Mouse (Mus musculus): ENCODE results near the gene Aqp3. TPM values are rescaled to one million over a fixed set of nuclear protein-coding genes. Genes with fewer than 3 reads are reported as not detected.

The Aqp3 gene
- polyA plus RNA-seq, 1 experiment from 2014 or later: 12.8 TPM

- WGBS: 52% methylated on average over 3 of the region's 3 CpGs
- H3K9ac ChIP-seq (ENCODE audit: low read depth, low read length): no peak overlapping the region
These were observed 34.6 kb downstream of the Aqp3 start for GRCm38 (mm10) chr4:41063351-41063750.

GRCm38 (mm10) chr4:41057361-41057760, 40.6 kb downstream of the Aqp3 start:
- Histone ChIP-seq H3K4me1 (ENCODE audit: control insufficient read depth, insufficient read depth, low read length) (peaks cover 16% of the 10 kb centered on the region), H3K9ac (ENCODE audit: low read depth, low read length) (no peak overlapping the region), H3K4me2 (replicated peaks; ENCODE audit: low read depth, low read length) (no peak overlapping the region), H3K27ac (ENCODE audit: low read depth, low read length) (peak overlapping the region; percentile 77; the same call in 1 of the 2 replicates), H3K36me3 (ENCODE audit: control insufficient read depth, insufficient read depth, low read length) (no peaks in the 10 kb centered on the region), H3K27me3 (ENCODE audit: control insufficient read depth, insufficient read depth, low read length) (no peaks in the 10 kb centered on the region), H3K4me3 (ENCODE audit: low read length) (no peak overlapping the region), H3K9me3 (ENCODE audit: control insufficient read depth, low read length) (no peaks in the 10 kb centered on the region)
- 58% methylated on average over 8 of the region's 9 CpGs for WGBS
- ATAC-seq (ENCODE audit: low FRiP score, low TSS enrichment): no peak

More at GRCm38 (mm10) chr4:41063351-41063750, 34.6 kb downstream of the Aqp3 start:
- H3K36me3 ChIP-seq (ENCODE audit: control insufficient read depth, insufficient read depth, low read length): no peaks in the 10 kb centered on the region
- H3K9me3 ChIP-seq (ENCODE audit: control insufficient read depth, low read length): no peaks in the 10 kb centered on the region
- no peaks in the 10 kb centered on the region; the same call in 1 of the 2 replicates for H3K4me1 ChIP-seq (ENCODE audit: control insufficient read depth, insufficient read depth, low read length)
- no peak overlapping the region for H3K4me3 ChIP-seq (ENCODE audit: low read length)
- 0 out of 2 replicates have a peak, but pooled peaks have one; percentile 51 for ATAC-seq (ENCODE audit: low FRiP score, low TSS enrichment)
- no peaks in the 10 kb centered on the region for H3K27me3 ChIP-seq (ENCODE audit: control insufficient read depth, insufficient read depth, low read length)
- no peak overlapping the region for H3K4me2 ChIP-seq (replicated peaks; ENCODE audit: low read depth, low read length)
- H3K27ac ChIP-seq (ENCODE audit: low read depth, low read length): no peak overlapping the region

GRCm38 (mm10) chr4:41056742-41057332, 41.1 kb downstream of the Aqp3 start:
- Histone ChIP-seq H3K9me3 (ENCODE audit: control insufficient read depth, low read length) (no peaks in the 10 kb centered on the region), H3K27me3 (ENCODE audit: control insufficient read depth, insufficient read depth, low read length) (no peaks in the 10 kb centered on the region), H3K9ac (ENCODE audit: low read depth, low read length) (no peak overlapping the region), H3K4me2 (replicated peaks; ENCODE audit: low read depth, low read length) (no peak overlapping the region), H3K36me3 (ENCODE audit: control insufficient read depth, insufficient read depth, low read length) (no peaks in the 10 kb centered on the region), H3K4me3 (ENCODE audit: low read length) (no peak overlapping the region), H3K27ac (ENCODE audit: low read depth, low read length) (peak overlapping the region; percentile 77), H3K4me1 (ENCODE audit: control insufficient read depth, insufficient read depth, low read length) (peaks cover 16% of the 10 kb centered on the region)
- 42% methylated on average over 7 of the region's 7 CpGs for WGBS
- ATAC-seq (ENCODE audit: low FRiP score, low TSS enrichment): peak; percentile 29

- Histone ChIP-seq H3K9me3 (ENCODE audit: control insufficient read depth, low read length) (no peaks in the 10 kb centered on the region), H3K4me2 (replicated peaks; ENCODE audit: low read depth, low read length) (no peak overlapping the region), H3K36me3 (ENCODE audit: control insufficient read depth, insufficient read depth, low read length) (no peaks in the 10 kb centered on the region), H3K27ac (ENCODE audit: low read depth, low read length) (peak overlapping the region; percentile 77; the same call in 1 of the 2 replicates), H3K9ac (ENCODE audit: low read depth, low read length) (no peak overlapping the region), H3K27me3 (ENCODE audit: control insufficient read depth, insufficient read depth, low read length) (no peaks in the 10 kb centered on the region), H3K4me1 (ENCODE audit: control insufficient read depth, insufficient read depth, low read length) (peaks cover 16% of the 10 kb centered on the region), H3K4me3 (ENCODE audit: low read length) (no peak overlapping the region)
- ATAC-seq (ENCODE audit: low FRiP score, low TSS enrichment): peak; percentile 25; the same call in 1 of the 2 replicates
- WGBS: 18% methylated on average over 1 of the region's 1 CpGs
These were observed 41.7 kb downstream of the Aqp3 start for GRCm38 (mm10) chr4:41056253-41056652.

GRCm38 (mm10) chr4:41055111-41055510, 42.9 kb downstream of the Aqp3 start:
- ATAC-seq (ENCODE audit: low FRiP score, low TSS enrichment): peak; percentile 60
- no peaks in the 10 kb centered on the region for H3K36me3 ChIP-seq (ENCODE audit: control insufficient read depth, insufficient read depth, low read length)
- no peaks in the 10 kb centered on the region for H3K27me3 ChIP-seq (ENCODE audit: control insufficient read depth, insufficient read depth, low read length)
- 0 out of 2 replicates have a peak overlapping the region, but pooled peaks have one; percentile 14 for H3K9ac ChIP-seq (ENCODE audit: low read depth, low read length)
- H3K4me2 ChIP-seq (replicated peaks; ENCODE audit: low read depth, low read length): peak overlapping the region; percentile 12
- H3K9me3 ChIP-seq (ENCODE audit: control insufficient read depth, low read length): no peaks in the 10 kb centered on the region
- peak overlapping the region; percentile 62; the same call in 1 of the 2 replicates for H3K27ac ChIP-seq (ENCODE audit: low read depth, low read length)
- peaks cover 16% of the 10 kb centered on the region for H3K4me1 ChIP-seq (ENCODE audit: control insufficient read depth, insufficient read depth, low read length)
- WGBS: 18% methylated on average over 13 of the region's 13 CpGs
- no peak overlapping the region for H3K4me3 ChIP-seq (ENCODE audit: low read length)

DNA sequence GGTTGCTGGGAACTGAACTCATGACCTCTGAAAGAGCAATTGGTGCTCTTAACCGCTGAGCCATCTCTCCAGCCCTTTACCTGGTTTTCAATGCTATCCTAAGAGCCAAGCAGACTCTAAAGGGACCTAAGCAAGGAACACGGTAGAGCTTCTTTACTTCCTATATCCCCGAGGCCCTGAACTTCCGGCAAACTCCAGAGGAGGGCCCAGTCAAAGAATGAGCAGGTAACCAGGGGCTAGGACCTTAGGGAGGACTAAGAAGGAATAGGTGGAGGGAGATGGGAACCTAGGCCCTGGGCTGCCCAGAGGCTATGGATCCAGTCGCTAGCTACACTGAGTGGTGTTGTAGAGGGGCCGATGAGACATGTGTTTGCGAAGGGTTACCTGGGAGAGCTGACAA, 46.2 kb downstream of the Aqp3 start:
- H3K4me3 ChIP-seq (ENCODE audit: low read length): no peak overlapping the region
- ATAC-seq (ENCODE audit: low FRiP score, low TSS enrichment): no peak
- no peaks in the 10 kb centered on the region for H3K9me3 ChIP-seq (ENCODE audit: control insufficient read depth, low read length)
- no peak overlapping the region for H3K27ac ChIP-seq (ENCODE audit: low read depth, low read length)
- no peak overlapping the region for H3K4me2 ChIP-seq (replicated peaks; ENCODE audit: low read depth, low read length)
- no peaks in the 10 kb centered on the region for H3K27me3 ChIP-seq (ENCODE audit: control insufficient read depth, insufficient read depth, low read length)
- WGBS: 86% methylated on average over 7 of the region's 7 CpGs
- H3K4me1 ChIP-seq (ENCODE audit: control insufficient read depth, insufficient read depth, low read length): peaks cover 12% of the 10 kb centered on the region
- H3K9ac ChIP-seq (ENCODE audit: low read depth, low read length): no peak overlapping the region
- no peaks in the 10 kb centered on the region for H3K36me3 ChIP-seq (ENCODE audit: control insufficient read depth, insufficient read depth, low read length)

- Histone ChIP-seq H3K4me1 (ENCODE audit: control insufficient read depth, insufficient read depth, low read length) (peaks cover 12% of the 10 kb centered on the region), H3K27me3 (ENCODE audit: control insufficient read depth, insufficient read depth, low read length) (no peaks in the 10 kb centered on the region), H3K4me3 (ENCODE audit: low read length) (no peak overlapping the region), H3K36me3 (ENCODE audit: control insufficient read depth, insufficient read depth, low read length) (no peaks in the 10 kb centered on the region), H3K4me2 (replicated peaks; ENCODE audit: low read depth, low read length) (no peak overlapping the region; the same call in 1 of the 2 replicates), H3K9me3 (ENCODE audit: control insufficient read depth, low read length) (no peaks in the 10 kb centered on the region), H3K27ac (ENCODE audit: low read depth, low read length) (no peak overlapping the region), H3K9ac (ENCODE audit: low read depth, low read length) (peak overlapping the region; percentile 19; the same call in 1 of the 2 replicates)
- ATAC-seq (ENCODE audit: low FRiP score, low TSS enrichment): peak; percentile 21; the same call in 1 of the 2 replicates
- WGBS: 36% methylated on average over 16 of the region's 16 CpGs
These were observed 47.0 kb downstream of the Aqp3 start for GRCm38 (mm10) chr4:41050726-41051675.

DNA sequence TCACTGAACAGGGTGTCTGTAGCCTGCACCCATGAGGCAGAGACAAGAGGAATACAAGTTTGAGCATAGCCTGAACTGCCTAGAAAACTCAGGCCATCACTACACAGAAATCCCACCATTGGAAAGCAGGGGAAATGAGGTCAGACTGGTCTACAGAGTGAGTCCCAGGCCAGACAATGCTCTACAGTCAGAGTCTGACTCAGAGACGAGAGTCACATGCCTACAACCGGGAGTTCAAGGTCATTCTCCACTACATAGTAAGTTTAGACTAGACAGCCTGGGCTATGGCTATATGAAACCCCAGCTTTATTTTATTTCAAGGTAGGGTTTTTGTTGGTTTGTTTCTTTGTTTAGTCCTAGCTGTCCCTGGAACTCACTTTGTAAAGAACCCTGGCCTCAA, 49.1 kb downstream of the Aqp3 start:
- no peaks in the 10 kb centered on the region for H3K36me3 ChIP-seq (ENCODE audit: control insufficient read depth, insufficient read depth, low read length)
- no peak overlapping the region for H3K4me3 ChIP-seq (ENCODE audit: low read length)
- H3K27ac ChIP-seq (ENCODE audit: low read depth, low read length): no peak overlapping the region
- H3K4me2 ChIP-seq (replicated peaks; ENCODE audit: low read depth, low read length): no peak overlapping the region
- H3K9ac ChIP-seq (ENCODE audit: low read depth, low read length): no peak overlapping the region
- no peaks in the 10 kb centered on the region; the same call in 1 of the 2 replicates for H3K4me1 ChIP-seq (ENCODE audit: control insufficient read depth, insufficient read depth, low read length)
- no peaks in the 10 kb centered on the region for H3K27me3 ChIP-seq (ENCODE audit: control insufficient read depth, insufficient read depth, low read length)
- WGBS: 64% methylated on average over 2 of the region's 2 CpGs
- H3K9me3 ChIP-seq (ENCODE audit: control insufficient read depth, low read length): no peaks in the 10 kb centered on the region
- ATAC-seq (ENCODE audit: low FRiP score, low TSS enrichment): no peak
